Mouse (Mus musculus): ENCODE measurements around the gene Ifit1bl2. TPM values are rescaled to one million over a fixed set of nuclear protein-coding genes. Genes with fewer than 3 reads are reported as not detected.

Gene Ifit1bl2
- 470 TPM for polyA plus RNA-seq (2014; fragmentation: Illumina TruSeq; extraction: RNeasy Lipid Tissue Mini Kit (QIAGEN cat#74804); ENCODE audit: low replicate concordance)

DNA sequence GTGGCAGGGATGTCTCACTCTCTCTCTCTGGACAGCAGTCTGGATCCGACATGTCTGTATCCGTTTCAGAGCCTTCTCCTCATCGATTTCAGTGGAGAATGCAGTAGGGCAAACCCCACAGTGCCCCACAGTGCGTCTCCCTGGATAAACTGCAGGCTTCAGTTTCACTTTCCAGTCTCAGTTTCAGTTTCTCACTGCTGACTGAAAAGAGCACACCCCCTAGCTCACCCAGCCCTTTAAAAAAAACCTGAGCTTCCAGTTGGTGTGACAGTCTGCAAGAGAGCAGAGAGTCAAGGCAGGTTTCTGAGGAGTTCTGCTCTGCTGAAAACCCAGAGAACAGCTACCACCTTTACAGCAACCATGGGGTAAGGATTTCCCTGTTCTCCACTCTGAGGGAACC, at the start of gene Ifit1bl2, which contains the start of gene Ifit1:
Gene Ifit1bl2 (minus strand): TSS at position 121 of the 400 bp plus-strand sequence.
Gene Ifit1 (plus strand): TSS at position 249 of the 400 bp plus-strand sequence.

DNA sequence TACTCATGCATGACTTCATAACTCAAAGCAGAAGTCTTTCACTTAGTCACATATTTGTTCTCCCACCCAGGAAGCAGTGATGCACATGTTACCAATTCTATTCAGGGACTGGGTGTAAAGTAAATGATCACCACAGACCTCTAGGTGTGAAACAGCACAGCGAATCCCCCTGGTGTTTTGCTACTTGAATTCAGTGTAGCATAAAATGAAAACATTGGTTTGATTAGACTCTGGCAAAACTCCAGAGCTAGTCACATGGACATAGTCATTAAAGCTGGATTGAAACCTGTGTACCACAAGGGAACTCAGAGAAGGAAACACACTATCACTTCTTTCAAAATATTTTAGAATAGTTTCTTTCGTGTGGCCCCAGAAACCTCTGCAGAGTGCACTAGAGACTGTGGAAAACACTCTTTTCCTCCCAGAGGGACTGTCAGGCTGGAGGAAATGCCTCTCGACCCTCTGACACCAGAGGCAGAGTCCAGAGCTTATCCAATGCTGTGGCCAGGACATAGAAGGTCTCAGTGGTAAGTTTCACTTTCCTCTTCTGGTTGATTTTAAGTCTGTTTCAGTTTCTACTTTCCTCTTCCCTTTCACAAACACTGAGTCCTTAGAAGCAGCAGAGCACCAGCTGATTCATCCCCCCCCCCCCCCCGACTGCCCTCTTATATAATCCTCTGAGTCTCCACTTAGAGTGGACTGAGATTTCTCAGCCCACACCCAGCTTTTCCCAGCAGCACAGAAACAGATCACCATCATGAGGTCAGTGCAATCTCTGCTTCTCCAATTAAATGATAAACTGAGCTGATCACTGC, 33.1 kb downstream of the Ifit1bl2 start, which contains the start of gene Ifit3b:
Gene Ifit3b (plus strand): TSS at position 734 of the 815 bp plus-strand sequence.

DNA sequence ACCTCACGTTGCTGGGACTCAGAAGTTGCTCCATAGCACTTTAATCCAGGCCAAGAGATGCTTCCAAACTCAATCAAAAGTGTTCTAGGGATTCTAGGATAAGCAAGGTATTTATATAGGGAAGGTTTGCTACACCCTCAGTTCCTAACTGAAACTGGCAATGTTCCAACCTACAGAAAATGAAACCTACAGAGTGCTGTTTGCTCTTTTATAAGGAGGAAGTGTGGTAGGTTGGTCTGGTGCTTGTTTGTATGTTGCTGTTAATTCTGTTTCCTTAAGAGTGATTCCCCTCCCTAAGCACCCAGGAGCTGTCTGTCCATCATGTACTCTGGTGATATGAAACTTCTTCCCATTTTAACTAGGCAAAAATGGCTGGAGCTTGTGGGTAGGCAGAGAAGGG, 38.7 kb downstream of the Ifit1bl2 start, which contains the start of gene Ifit1bl1:
Gene Ifit1bl1 (minus strand): TSS at position 69 of the 400 bp plus-strand sequence.

DNA sequence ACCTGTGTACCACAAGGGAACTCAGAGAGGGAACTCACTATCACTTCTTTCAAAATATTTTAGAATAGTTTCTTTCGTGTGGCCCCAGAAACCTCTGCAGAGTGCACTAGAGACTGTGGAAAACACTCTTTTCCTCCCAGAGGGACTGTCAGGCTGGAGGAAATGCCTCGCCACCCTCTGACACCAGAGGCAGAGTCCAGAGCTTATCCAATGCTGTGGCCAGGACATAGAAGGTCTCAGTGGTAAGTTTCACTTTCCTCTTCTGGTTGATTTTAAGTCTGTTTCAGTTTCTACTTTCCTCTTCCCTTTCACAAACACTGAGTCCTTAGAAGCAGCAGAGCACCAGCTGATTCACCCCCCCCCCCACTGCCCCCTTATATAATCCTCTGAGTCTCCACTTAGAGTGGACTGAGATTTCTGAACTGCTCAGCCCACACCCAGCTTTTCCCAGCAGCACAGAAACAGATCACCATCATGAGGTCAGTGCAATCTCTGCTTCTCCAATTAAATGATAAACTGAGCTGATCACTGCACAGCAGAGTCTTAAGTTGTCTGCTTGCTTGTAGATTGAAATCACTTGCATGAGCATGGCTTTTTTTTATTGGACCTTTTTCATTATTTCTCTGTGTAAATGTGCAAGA, 57.3 kb downstream of the Ifit1bl2 start, which contains the start of gene Ifit3:
Gene Ifit3 (plus strand): TSS at position 406 of the 641 bp plus-strand sequence.

Other genes with a start within 250 kb of the Ifit1bl2 start
- 3.3 TPM for gene Ch25h, start 165.6 kb downstream of the Ifit1bl2 start, polyA plus RNA-seq (2014; fragmentation: Illumina TruSeq; extraction: RNeasy Lipid Tissue Mini Kit (QIAGEN cat#74804); ENCODE audit: low replicate concordance)
- gene Lipa, start 113.3 kb downstream of the Ifit1bl2 start, polyA plus RNA-seq (2014; fragmentation: Illumina TruSeq; extraction: RNeasy Lipid Tissue Mini Kit (QIAGEN cat#74804); ENCODE audit: low replicate concordance): 190 TPM
- gene Ifit2, start 90.0 kb downstream of the Ifit1bl2 start, polyA plus RNA-seq (2014; fragmentation: Illumina TruSeq; extraction: RNeasy Lipid Tissue Mini Kit (QIAGEN cat#74804); ENCODE audit: low replicate concordance): 14.3 TPM
- gene Ifit3, start 57.2 kb downstream of the Ifit1bl2 start, polyA plus RNA-seq (2014; fragmentation: Illumina TruSeq; extraction: RNeasy Lipid Tissue Mini Kit (QIAGEN cat#74804); ENCODE audit: low replicate concordance): 22.7 TPM
- gene Ifit1bl1, start 38.8 kb downstream of the Ifit1bl2 start, polyA plus RNA-seq (2014; fragmentation: Illumina TruSeq; extraction: RNeasy Lipid Tissue Mini Kit (QIAGEN cat#74804); ENCODE audit: low replicate concordance): 169 TPM
- gene Ifit3b, start 32.8 kb downstream of the Ifit1bl2 start, polyA plus RNA-seq (2014; fragmentation: Illumina TruSeq; extraction: RNeasy Lipid Tissue Mini Kit (QIAGEN cat#74804); ENCODE audit: low replicate concordance): 5.6 TPM
- 95.2 TPM for gene Ifit1, start 128 bp upstream of the Ifit1bl2 start, polyA plus RNA-seq (2014; fragmentation: Illumina TruSeq; extraction: RNeasy Lipid Tissue Mini Kit (QIAGEN cat#74804); ENCODE audit: low replicate concordance)
- gene Slc16a12, start 106.5 kb upstream of the Ifit1bl2 start, polyA plus RNA-seq (2014; fragmentation: Illumina TruSeq; extraction: RNeasy Lipid Tissue Mini Kit (QIAGEN cat#74804); ENCODE audit: low replicate concordance): 8.1 TPM
- 36.8 TPM for gene Pank1, start 238.7 kb upstream of the Ifit1bl2 start, polyA plus RNA-seq (2014; fragmentation: Illumina TruSeq; extraction: RNeasy Lipid Tissue Mini Kit (QIAGEN cat#74804); ENCODE audit: low replicate concordance)